Mouse (Mus musculus) adrenal gland, adult 10 weeks (tissue): ENCODE measurements around the gene Vbp1. TPM values are rescaled to one million over a fixed set of nuclear protein-coding genes. Genes with fewer than 3 reads are reported as not detected.

Experiments used
- polyA plus RNA-seq: library from polyadenylated mRNA; stranded (reverse); fragments of 350-450 nt; fragmentation: Illumina TruSeq; extraction: RNeasy Lipid Tissue Mini Kit (QIAGEN cat#74804); gene quantifications from one replicate; pipeline ENCODE4 v1.2.3, GENCODE M21; 2014; ENCODE audit warnings: low read depth, low replicate concordance

Vbp1 gene
- 285 TPM for polyA plus RNA-seq

DNA sequence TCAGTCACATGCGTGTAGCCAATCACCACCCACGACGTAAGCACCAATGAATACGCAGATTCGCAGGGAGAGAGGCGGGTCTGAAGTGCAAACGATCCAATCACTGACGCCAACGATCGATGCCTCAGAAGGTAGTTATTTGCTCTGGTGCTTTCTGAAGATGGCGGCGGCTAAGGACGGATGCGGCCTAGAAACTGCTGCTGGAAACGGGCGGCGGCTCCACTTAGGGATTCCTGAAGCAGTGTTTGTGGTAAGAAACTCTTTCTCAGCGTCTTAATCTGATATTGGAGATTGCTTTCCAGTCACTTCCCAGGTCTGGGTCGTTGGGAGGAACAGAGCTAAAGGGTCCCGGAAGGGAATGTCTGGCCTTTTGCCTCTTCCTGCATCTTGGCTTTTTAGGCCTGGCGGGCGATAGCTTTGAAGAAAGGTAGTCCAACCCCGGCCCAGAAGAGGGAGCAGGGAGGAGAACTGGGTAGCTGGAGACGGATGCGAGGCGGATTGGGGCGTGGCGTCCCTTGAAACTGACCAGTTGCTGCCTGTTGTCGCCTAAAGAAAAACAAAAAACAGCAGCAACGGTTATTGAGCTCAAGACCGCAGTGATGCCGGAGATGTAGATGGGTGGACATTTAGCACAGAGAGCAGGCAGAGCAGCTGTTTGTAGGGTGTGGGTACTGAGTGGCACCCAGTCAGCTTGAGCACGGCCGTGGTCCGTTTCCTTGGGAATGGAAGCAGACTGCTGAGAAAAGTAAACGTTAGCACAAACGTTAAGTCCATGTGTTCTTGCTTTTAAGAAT, at the start of gene Vbp1:
Vbp1 (plus strand) TSS at position 121 of the 794 bp plus-strand sequence.

DNA sequence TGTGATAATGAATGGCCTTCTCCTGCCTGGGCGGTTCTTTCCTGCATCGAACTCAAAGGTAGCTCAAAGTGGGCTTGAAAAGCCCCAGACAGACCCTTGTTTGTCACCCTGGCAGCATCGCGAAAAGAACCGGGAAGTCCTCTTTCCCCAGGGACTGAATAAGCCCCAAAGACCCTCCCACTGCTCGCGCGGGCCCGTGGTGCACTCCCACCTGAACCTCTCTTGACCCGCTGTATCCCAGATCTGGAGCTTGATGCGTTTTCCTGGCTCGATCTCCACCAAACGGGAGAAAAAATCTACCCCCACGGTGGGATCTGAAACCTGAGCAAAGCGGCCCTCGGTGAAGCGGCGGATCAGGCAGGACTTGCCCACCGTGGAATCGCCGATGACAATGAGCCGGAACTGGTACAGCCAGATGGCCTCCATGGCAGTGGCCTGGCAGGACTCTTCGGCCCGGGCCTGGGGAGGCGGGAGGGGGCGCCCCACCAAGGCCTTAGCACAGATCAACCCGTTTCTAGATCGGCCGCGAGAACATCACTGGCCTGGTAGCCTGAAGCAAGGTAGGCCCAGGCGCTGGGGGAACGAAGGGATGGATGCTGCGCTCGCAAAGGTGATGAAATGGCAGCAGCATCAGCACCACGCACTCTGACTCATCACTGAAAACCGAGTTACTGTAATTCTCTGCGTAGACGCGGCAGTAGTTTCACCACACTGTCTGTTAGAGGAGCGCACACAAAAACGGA, 63.7 kb downstream of the Vbp1 start, which contains the start of gene Rab39b:
Rab39b (minus strand) TSS at position 650 of the 743 bp plus-strand sequence.

Other genes with a start within 250 kb of the Vbp1 start
- gene Fundc2, start 131.9 kb upstream of the Vbp1 start, polyA plus RNA-seq: 248 TPM
- 38.8 TPM for gene F8, start 131.7 kb upstream of the Vbp1 start, polyA plus RNA-seq
- 39.0 TPM for gene Cmc4, start 97.7 kb upstream of the Vbp1 start, polyA plus RNA-seq
- 21.6 TPM for gene Mtcp1, start 97.7 kb upstream of the Vbp1 start, polyA plus RNA-seq
- gene Brcc3, start 97.7 kb upstream of the Vbp1 start, polyA plus RNA-seq: 83.3 TPM
- gene Rab39b, start 63.9 kb downstream of the Vbp1 start, polyA plus RNA-seq: 8.3 TPM